Comparison of ENCODE assay signal across 20 mouse cellular contexts in genomic region chr3:7713130-7713529, GRCm38 (mm10).
A peak's percentile ranks its signal among the peaks of the same experiment; 100 is the strongest.
DNase-seq lines count a peak whose midpoint lies in the region; ATAC-seq and TF ChIP-seq lines count a peak whose summit lies in the region.
"Had no signal": no experiment of that assay in that cellular context is flagged by ENCODE, and none has a peak within 500 bp of the region (broad histone marks: within the 10 kb centered on the region; RNA-seq: fewer than 3 reads in every experiment).

No protein-coding gene starts in this region.

- H3K4me2 ChIP-seq in hindbrain, embryonic 14.5 days (replicated peaks): no peak overlapping the region
- H3K4me2 ChIP-seq in hindbrain, embryonic 13.5 days: no peak overlapping the region
- H3K4me2 ChIP-seq in stomach, postnatal 0 days (replicated peaks; ENCODE audit: low read depth): no peak overlapping the region
- H3K4me2 ChIP-seq: forebrain, embryonic 13.5 days; heart, embryonic 12.5 days had no signal

- no peaks in the 10 kb centered on the region for H3K27me3 ChIP-seq in hindbrain, embryonic 14.5 days (ENCODE audit: control insufficient read depth, insufficient read depth, low read length)
- no peaks in the 10 kb centered on the region for H3K27me3 ChIP-seq in hindbrain, embryonic 13.5 days
- H3K27me3 ChIP-seq in MEL (ENCODE audit: control insufficient read depth in 1 of 2, insufficient read depth in 2 of 2, low read length in 2 of 2): no peaks in the 10 kb centered on the region
- H3K27me3 ChIP-seq in stomach, postnatal 0 days (ENCODE audit: control insufficient read depth, insufficient read depth, low read length): no peaks in the 10 kb centered on the region
- H3K27me3 ChIP-seq: CH12.LX; forebrain, embryonic 13.5 days; heart, embryonic 12.5 days had no signal

- ATAC-seq in hindbrain, embryonic 14.5 days (ENCODE audit: low FRiP score): 0 out of 2 replicates have a peak, but pooled peaks have one; percentile 14
- no peak for ATAC-seq in hindbrain, embryonic 13.5 days (ENCODE audit: low FRiP score)
- no peak for ATAC-seq in stomach, postnatal 0 days (ENCODE audit: low FRiP score, low TSS enrichment)
- ATAC-seq: forebrain, embryonic 13.5 days; forebrain, postnatal 0 days; hindbrain, postnatal 0 days had no signal

- H3K4me1 ChIP-seq in hindbrain, embryonic 14.5 days (replicated peaks; ENCODE audit: control insufficient read depth, insufficient read depth, low read length): no peaks in the 10 kb centered on the region
- no peaks in the 10 kb centered on the region for H3K4me1 ChIP-seq in hindbrain, embryonic 13.5 days (replicated peaks)
- H3K4me1 ChIP-seq in MEL (ENCODE audit: control insufficient read depth in 1 of 2, insufficient read depth in 2 of 2, low read length in 2 of 2): no peaks in the 10 kb centered on the region
- H3K4me1 ChIP-seq in stomach, postnatal 0 days (replicated peaks; ENCODE audit: control insufficient read depth, insufficient read depth): no peaks in the 10 kb centered on the region
- H3K4me1 ChIP-seq: embryonic facial prominence, embryonic 10.5 days; forebrain, embryonic 13.5 days; heart, embryonic 12.5 days had no signal

- no peak for TF ChIP-seq POLR2A in MEL (IDR thresholded peaks at IDR 0.05; ENCODE audit: control insufficient read depth in 1 of 2, insufficient read depth in 1 of 2, low read depth in 1 of 2, low read length in 2 of 2, poor library complexity in 1 of 2)

- H3K9me3 ChIP-seq in hindbrain, embryonic 14.5 days (ENCODE audit: control insufficient read depth, low read length): no peaks in the 10 kb centered on the region
- no peaks in the 10 kb centered on the region for H3K9me3 ChIP-seq in hindbrain, embryonic 13.5 days
- no peaks in the 10 kb centered on the region for H3K9me3 ChIP-seq in MEL (replicated peaks; ENCODE audit: insufficient read depth, low read length)
- no peaks in the 10 kb centered on the region for H3K9me3 ChIP-seq in stomach, postnatal 0 days (ENCODE audit: control insufficient read depth, low read length)
- H3K9me3 ChIP-seq: embryonic facial prominence, embryonic 10.5 days; forebrain, embryonic 13.5 days; G1E; heart, embryonic 12.5 days had no signal

- TF ChIP-seq EP300 in MEL (IDR thresholded peaks at IDR 0.05; ENCODE audit: low read depth in 1 of 2, low read length in 2 of 2): no peak
- TF ChIP-seq EP300 in stomach, postnatal 0 days (optimal IDR thresholded peaks at IDR 0.05): no peak

- no peak overlapping the region for H3K4me3 ChIP-seq in hindbrain, embryonic 14.5 days (replicated peaks; ENCODE audit: low read length)
- H3K4me3 ChIP-seq in hindbrain, embryonic 13.5 days: no peak overlapping the region
- H3K4me3 ChIP-seq in MEL (ENCODE audit: control insufficient read depth in 1 of 2, insufficient read depth in 1 of 2, low read depth in 2 of 2, low read length in 2 of 2): no peak overlapping the region
- H3K4me3 ChIP-seq in stomach, postnatal 0 days (ENCODE audit: low read depth, low read length): no peak overlapping the region
- H3K4me3 ChIP-seq: embryonic facial prominence, embryonic 10.5 days; forebrain, embryonic 13.5 days; heart, embryonic 12.5 days had no signal

- no peak for DNase-seq in hindbrain, embryonic 14.5 days (ENCODE audit: low spot score)
- peak; percentile 19 for DNase-seq in A20 (ENCODE audit: low read depth, low spot score)
- DNase-seq in MEL (ENCODE audit: low read depth, low spot score): peak; percentile 8
- DNase-seq in stomach, postnatal 0 days (ENCODE audit: low spot score): no peak
- no peak for DNase-seq in thymus, adult 18-20 months
- DNase-seq in thymus, postnatal 14 days: no peak
- DNase-seq: adrenal gland, adult 8-10 months; adrenal gland, postnatal 36 days; cerebellum, adult 2 months; cerebellum, postnatal 10 days; forebrain, postnatal 0 days; gastrocnemius, postnatal 14 days; heart, postnatal 36 days had no signal

- no peaks in the 10 kb centered on the region for H3K79me2 ChIP-seq in MEL (ENCODE audit: control insufficient read depth, insufficient read depth, low read length, poor library complexity)

- peak in 1 of 3 experiments; percentile 41; a peak in 1 of 6 replicates for TF ChIP-seq CTCF in MEL (IDR thresholded peaks at IDR 0.05 in 2 of 3, conservative IDR thresholded peaks at IDR 0.05 in 1 of 3; ENCODE audit: control insufficient read depth in 1 of 3, insufficient read depth in 1 of 3, low read depth in 2 of 3, low read length in 3 of 3, poor library complexity in 1 of 3, severe bottlenecking in 1 of 3)
- TF ChIP-seq CTCF in stomach, postnatal 0 days (IDR thresholded peaks at IDR 0.05; ENCODE audit: low read depth): peak; percentile 37

- no peak overlapping the region for H3K9ac ChIP-seq in hindbrain, embryonic 14.5 days
- no peak overlapping the region for H3K9ac ChIP-seq in hindbrain, embryonic 13.5 days
- no peak overlapping the region for H3K9ac ChIP-seq in MEL (ENCODE audit: control insufficient read depth, low read depth, low read length, poor library complexity, severe bottlenecking)
- H3K9ac ChIP-seq in stomach, postnatal 0 days (ENCODE audit: low read length): no peak overlapping the region
- H3K9ac ChIP-seq: forebrain, embryonic 13.5 days; forebrain, postnatal 0 days; heart, embryonic 12.5 days had no signal

- H3K27ac ChIP-seq in hindbrain, embryonic 14.5 days: no peak overlapping the region
- no peak overlapping the region for H3K27ac ChIP-seq in hindbrain, embryonic 13.5 days
- no peak overlapping the region for H3K27ac ChIP-seq in MEL (ENCODE audit: control insufficient read depth, low read depth, low read length)
- no peak overlapping the region for H3K27ac ChIP-seq in stomach, postnatal 0 days (replicated peaks)
- H3K27ac ChIP-seq: embryonic facial prominence, embryonic 10.5 days; forebrain, embryonic 13.5 days; hindbrain, postnatal 0 days had no signal

- no peaks in the 10 kb centered on the region for H3K36me3 ChIP-seq in hindbrain, embryonic 14.5 days (replicated peaks; ENCODE audit: control insufficient read depth, insufficient read depth)
- no peaks in the 10 kb centered on the region for H3K36me3 ChIP-seq in hindbrain, embryonic 13.5 days
- no peaks in the 10 kb centered on the region for H3K36me3 ChIP-seq in MEL (ENCODE audit: control insufficient read depth in 1 of 2, insufficient read depth in 2 of 2, low read length in 2 of 2)
- no peaks in the 10 kb centered on the region for H3K36me3 ChIP-seq in stomach, postnatal 0 days (ENCODE audit: control insufficient read depth, insufficient read depth, low read length)
- H3K36me3 ChIP-seq: embryonic facial prominence, embryonic 10.5 days; G1E; heart, embryonic 12.5 days had no signal

- TF ChIP-seq RAD21 in MEL (IDR thresholded peaks at IDR 0.05; ENCODE audit: low read depth, low read length): peak; percentile 42

TF ChIP-seq in MEL, 35 proteins besides CTCF, POLR2A, EP300 and RAD21:
- peak; percentile 46 for TF ChIP-seq SMC3 (IDR thresholded peaks at IDR 0.05; ENCODE audit: low read depth, low read length)
- TF ChIP-seq ETS1 (IDR thresholded peaks at IDR 0.05; ENCODE audit: low read depth, low read length): no peak
- TF ChIP-seq MAX (IDR thresholded peaks at IDR 0.05; ENCODE audit: low read length): no peak

Comparison
In these comparisons a context has a peak if more than half of its experiments do, and no peak if none do; other contexts are left out.
1. DNase-seq: peak in A20 (single experiment) and MEL (single experiment); none in hindbrain, embryonic 14.5 days (single experiment), stomach, postnatal 0 days (single experiment), thymus, adult 18-20 months (0 of 2) and thymus, postnatal 14 days (single experiment).